In genomic region chr14:62002131-62002530, GRCm38 (mm10) we compare ENCODE assay signal across 19 mouse cellular contexts.
DNase-seq lines count a peak whose midpoint lies in the region; ATAC-seq lines count a peak whose summit lies in the region.
"Had no signal": no experiment of that assay in that cellular context is flagged by ENCODE, and none has a peak within 500 bp of the region (broad histone marks: within the 10 kb centered on the region; RNA-seq: fewer than 3 reads in every experiment).

No protein-coding gene starts in this region.

- H3K27ac ChIP-seq in hindbrain, embryonic 11.5 days (ENCODE audit: low read depth, low read length), result no peak overlapping the region
- no peak overlapping the region for H3K27ac ChIP-seq in hindbrain, embryonic 14.5 days
- H3K27ac ChIP-seq in kidney, embryonic 16.5 days (ENCODE audit: low read length), result peak overlapping the region; percentile 92
- H3K27ac ChIP-seq in embryonic facial prominence, embryonic 10.5 days (replicated peaks), result no peak overlapping the region
- H3K27ac ChIP-seq: heart, adult 2 months; heart, embryonic 15.5 days; stomach, embryonic 15.5 days had no signal

- DNase-seq in hindbrain, embryonic 11.5 days (ENCODE audit: low spot score), result peak; percentile 10
- no peak for DNase-seq in hindbrain, embryonic 14.5 days (ENCODE audit: low spot score)
- DNase-seq in kidney, adult 11 months, result peak; percentile 59
- no peak for DNase-seq in embryonic facial prominence, embryonic 10.5 days (ENCODE audit: low spot score)
- DNase-seq in left cerebral cortex, adult 8-10 months (ENCODE audit: low spot score in 2 of 2), result no peak
- no peak for DNase-seq in embryo, embryonic 9.5 days (ENCODE audit: extremely low spot score)
- DNase-seq: adrenal gland, postnatal 36 days; gastrocnemius, postnatal 25 days; heart, postnatal 4 days; lung, adult 2 months; thymus, adult 18-20 months; thymus, postnatal 4 days had no signal

- H3K4me1 ChIP-seq in hindbrain, embryonic 11.5 days (replicated peaks; ENCODE audit: control insufficient read depth, insufficient read depth, low read length), result peaks cover 5% of the 10 kb centered on the region; the same call in 1 of the 2 replicates
- peaks cover 26% of the 10 kb centered on the region for H3K4me1 ChIP-seq in hindbrain, embryonic 14.5 days (replicated peaks; ENCODE audit: control insufficient read depth, insufficient read depth, low read length)
- peaks cover 22% of the 10 kb centered on the region for H3K4me1 ChIP-seq in kidney, embryonic 16.5 days (ENCODE audit: insufficient read depth, low read length)
- peaks cover 30% of the 10 kb centered on the region for H3K4me1 ChIP-seq in embryonic facial prominence, embryonic 10.5 days
- H3K4me1 ChIP-seq: heart, embryonic 15.5 days; stomach, embryonic 15.5 days had no signal

- ATAC-seq in hindbrain, embryonic 11.5 days (ENCODE audit: low FRiP score), result no peak
- ATAC-seq in hindbrain, embryonic 14.5 days (ENCODE audit: low FRiP score), result no peak
- ATAC-seq in kidney, embryonic 16.5 days (ENCODE audit: low FRiP score, low TSS enrichment), result peak; percentile 87
- ATAC-seq: midbrain, embryonic 16.5 days had no signal

- no peak overlapping the region for H3K9ac ChIP-seq in hindbrain, embryonic 11.5 days (ENCODE audit: low read depth, low read length)
- H3K9ac ChIP-seq in hindbrain, embryonic 14.5 days, result no peak overlapping the region
- H3K9ac ChIP-seq in kidney, embryonic 16.5 days (replicated peaks; ENCODE audit: low read length), result no peak overlapping the region
- H3K9ac ChIP-seq: heart, embryonic 15.5 days; stomach, embryonic 15.5 days had no signal

- H3K4me2 ChIP-seq in hindbrain, embryonic 11.5 days (replicated peaks; ENCODE audit: low read depth, low read length), result no peak overlapping the region
- H3K4me2 ChIP-seq in hindbrain, embryonic 14.5 days (replicated peaks), result no peak overlapping the region
- H3K4me2 ChIP-seq in kidney, embryonic 16.5 days (replicated peaks; ENCODE audit: low read depth, low read length), result 0 out of 2 replicates have a peak overlapping the region, but pooled peaks have one; percentile 23
- H3K4me2 ChIP-seq: heart, embryonic 15.5 days; liver, embryonic 11.5 days; stomach, embryonic 15.5 days had no signal

- WGBS in hindbrain, embryonic 11.5 days, result 61% methylated on average over 5 of the region's 5 CpGs
- 55% methylated on average over 5 of the region's 5 CpGs for WGBS in hindbrain, embryonic 14.5 days
- 57% methylated on average over 5 of the region's 5 CpGs for WGBS in kidney, embryonic 16.5 days
- 56% methylated on average over 5 of the region's 5 CpGs for WGBS in embryonic facial prominence, embryonic 10.5 days

- H3K36me3 ChIP-seq in hindbrain, embryonic 11.5 days (ENCODE audit: control insufficient read depth, insufficient read depth, low read length), result no peaks in the 10 kb centered on the region
- no peaks in the 10 kb centered on the region for H3K36me3 ChIP-seq in hindbrain, embryonic 14.5 days (replicated peaks; ENCODE audit: control insufficient read depth, insufficient read depth)
- H3K36me3 ChIP-seq in kidney, embryonic 16.5 days (ENCODE audit: insufficient read depth, low read length), result no peaks in the 10 kb centered on the region
- no peaks in the 10 kb centered on the region for H3K36me3 ChIP-seq in embryonic facial prominence, embryonic 10.5 days (replicated peaks)
- H3K36me3 ChIP-seq: heart, embryonic 15.5 days; limb, embryonic 10.5 days; stomach, embryonic 15.5 days had no signal

- H3K4me3 ChIP-seq in hindbrain, embryonic 11.5 days (ENCODE audit: low read depth, low read length), result no peak overlapping the region
- no peak overlapping the region for H3K4me3 ChIP-seq in hindbrain, embryonic 14.5 days (replicated peaks; ENCODE audit: low read length)
- no peak overlapping the region for H3K4me3 ChIP-seq in kidney, embryonic 16.5 days (ENCODE audit: low read length)
- no peak overlapping the region for H3K4me3 ChIP-seq in embryonic facial prominence, embryonic 10.5 days
- H3K4me3 ChIP-seq: heart, adult 2 months; heart, embryonic 15.5 days; limb, embryonic 10.5 days; stomach, embryonic 15.5 days had no signal

- no peaks in the 10 kb centered on the region for H3K9me3 ChIP-seq in hindbrain, embryonic 11.5 days (ENCODE audit: control insufficient read depth, low read length)
- no peaks in the 10 kb centered on the region for H3K9me3 ChIP-seq in hindbrain, embryonic 14.5 days (ENCODE audit: control insufficient read depth, low read length)
- no peaks in the 10 kb centered on the region for H3K9me3 ChIP-seq in kidney, embryonic 16.5 days (ENCODE audit: low read length)
- H3K9me3 ChIP-seq in embryonic facial prominence, embryonic 10.5 days, result no peaks in the 10 kb centered on the region
- H3K9me3 ChIP-seq: heart, embryonic 15.5 days; limb, embryonic 10.5 days; stomach, embryonic 15.5 days had no signal

- no peaks in the 10 kb centered on the region for H3K27me3 ChIP-seq in hindbrain, embryonic 11.5 days (ENCODE audit: control insufficient read depth, insufficient read depth, low read length)
- no peaks in the 10 kb centered on the region for H3K27me3 ChIP-seq in hindbrain, embryonic 14.5 days (ENCODE audit: control insufficient read depth, insufficient read depth, low read length)
- no peaks in the 10 kb centered on the region for H3K27me3 ChIP-seq in kidney, embryonic 16.5 days (ENCODE audit: insufficient read depth, low read length)
- H3K27me3 ChIP-seq in embryonic facial prominence, embryonic 10.5 days (replicated peaks; ENCODE audit: low read depth, poor library complexity, severe bottlenecking), result no peaks in the 10 kb centered on the region
- H3K27me3 ChIP-seq: heart, embryonic 15.5 days; stomach, embryonic 15.5 days had no signal

Comparison
In these comparisons a context has a peak if more than half of its experiments do, and no peak if none do; other contexts are left out.
1. DNase-seq: peak in hindbrain, embryonic 11.5 days (single experiment) and kidney, adult 11 months (single experiment); none in hindbrain, embryonic 14.5 days (single experiment), embryonic facial prominence, embryonic 10.5 days (single experiment), left cerebral cortex, adult 8-10 months (0 of 2) and embryo, embryonic 9.5 days (single experiment).